Mouse (Mus musculus): ENCODE data around the gene Olfr108.

Gene Olfr108

GRCm38 (mm10) chr17:37445180-37445579 is at the start of gene Olfr108:
Gene Olfr108 (plus strand): TSS chr17:37445480.
- in situ Hi-C loops (cut with MboI, MseI) = no loop called here

- in situ Hi-C loops (cut with MboI, MseI) = no loop called here
Measured at GRCm38 (mm10) chr17:37398926-37399325, 46.4 kb upstream of the Olfr108 start, which contains the start of gene Olfr107. Gene Olfr107 (plus strand): TSS chr17:37399226.

- in situ Hi-C loops (cut with MboI, MseI) = no loop called here
Measured at GRCm38 (mm10) chr17:37413380-37413779, 31.9 kb upstream of the Olfr108 start.

GRCm38 (mm10) chr17:37458616-37459015 is 13.3 kb downstream of the Olfr108 start, which contains the start of gene Olfr109:
Gene Olfr109 (plus strand): TSS chr17:37458916.
- in situ Hi-C loops (cut with MboI, MseI) = no loop called here

- in situ Hi-C loops (cut with MboI, MseI) = no loop called here
Measured at GRCm38 (mm10) chr17:37483452-37483851, 38.2 kb downstream of the Olfr108 start, which contains the start of gene H2-M2. Gene H2-M2 (minus strand): TSS chr17:37483552.

- in situ Hi-C loops (cut with MboI, MseI) = loop anchor here in 1 of 2 experiments (10.0 kb wide), 2 partner anchors 57 to 1493 kb away; no protein-coding TSS in a partner anchor
Measured at GRCm38 (mm10) chr17:37491930-37492518, 46.7 kb downstream of the Olfr108 start, which contains the start of gene Olfr110. Gene Olfr110 (plus strand): TSS chr17:37492468.

Data from T-helper 17 cell (primary cell).